Mouse (Mus musculus) limb, embryonic 14.5 days (tissue): ENCODE measurements at regions not wholly inside any gene's neighbourhood (a gene's known extent, or its start where the extent isn't known, plus 50 kb on each side); places are given as distances from the start of the nearest gene placed in this dataset.

ENCODE experiments used
- ATAC-seq: fragments of 200-750 bp; cut with Nextera tagmentation; 2 replicates; pipeline ENCODE4 v1.8.0; 2017; ENCODE audit warnings: low read depth, moderate number of reproducible peaks, moderate TSS enrichment; ENCODE audit not compliant: low FRiP score
- DNase-seq: peaks from one replicate; pipeline ENCODE4 v3.0.0-alpha.2; 2015; ENCODE audit warnings: low spot score
- H3K27ac ChIP-seq: fragments of 300-500 bp; sonication (generic); replicated peaks from 2 replicates; pipeline ENCODE4 v1.5.1; 2014; ENCODE audit warnings: low read depth, mild to moderate bottlenecking, low read length, moderate library complexity, mixed read lengths
- H3K27me3 ChIP-seq: fragments of 300-500 bp; sonication (generic); 2 replicates; pipeline ENCODE4 v1.6.1; 2014; ENCODE audit warnings: low read length, mixed read lengths; ENCODE audit not compliant: control insufficient read depth, insufficient read depth
- H3K36me3 ChIP-seq: fragments of 300-500 bp; sonication (generic); 2 replicates; pipeline ENCODE4 v1.6.1; 2014; ENCODE audit warnings: mild to moderate bottlenecking, low read length, moderate library complexity, mixed read lengths; ENCODE audit not compliant: control insufficient read depth, insufficient read depth
- H3K4me1 ChIP-seq: fragments of 300-500 bp; sonication (generic); 2 replicates; pipeline ENCODE4 v1.6.1; 2014; ENCODE audit warnings: antibody characterized with exemption, low read length, mixed read lengths; ENCODE audit not compliant: control insufficient read depth, insufficient read depth
- H3K4me2 ChIP-seq: fragments of 300-500 bp; sonication (generic); replicated peaks from 2 replicates; pipeline ENCODE4 v1.6.1; 2014; ENCODE audit warnings: low read depth, mild to moderate bottlenecking, low read length, moderate library complexity; ENCODE audit not compliant: severe bottlenecking
- H3K4me3 ChIP-seq: fragments of 300-500 bp; sonication (generic); replicated peaks from 2 replicates; pipeline ENCODE4 v1.5.1; 2014; ENCODE audit warnings: low read length
- H3K9ac ChIP-seq: fragments of 300-500 bp; sonication (generic); 2 replicates; pipeline ENCODE4 v1.6.1; 2014; ENCODE audit warnings: mild to moderate bottlenecking, low read depth, low read length, moderate library complexity; ENCODE audit not compliant: severe bottlenecking
- H3K9me3 ChIP-seq: fragments of 300-500 bp; sonication (generic); 2 replicates; pipeline ENCODE4 v1.6.1; 2016; ENCODE audit warnings: low read length; ENCODE audit not compliant: control insufficient read depth
- POLR2A ChIP-seq: fragments of 200-500 bp; IDR thresholded peaks from 2 replicates; pipeline ENCODE4 v1.8.0; 2012; ENCODE audit warnings: inconsistent platforms, mild to moderate bottlenecking, moderate library complexity, borderline replicate concordance; ENCODE audit not compliant: insufficient read depth, insufficient read length; ENCODE audit errors: extremely low read depth
- WGBS: fragments of 180-500 bp; shearing (Covaris S2); extraction: QIAGEN DNeasy Blood & Tissue Kit; methylation state at CpG from one replicate; pipeline ENCODE4 v1.1.7; 2014; 5-methylcytosine and 5-hydroxymethylcytosine counted together

DNA sequence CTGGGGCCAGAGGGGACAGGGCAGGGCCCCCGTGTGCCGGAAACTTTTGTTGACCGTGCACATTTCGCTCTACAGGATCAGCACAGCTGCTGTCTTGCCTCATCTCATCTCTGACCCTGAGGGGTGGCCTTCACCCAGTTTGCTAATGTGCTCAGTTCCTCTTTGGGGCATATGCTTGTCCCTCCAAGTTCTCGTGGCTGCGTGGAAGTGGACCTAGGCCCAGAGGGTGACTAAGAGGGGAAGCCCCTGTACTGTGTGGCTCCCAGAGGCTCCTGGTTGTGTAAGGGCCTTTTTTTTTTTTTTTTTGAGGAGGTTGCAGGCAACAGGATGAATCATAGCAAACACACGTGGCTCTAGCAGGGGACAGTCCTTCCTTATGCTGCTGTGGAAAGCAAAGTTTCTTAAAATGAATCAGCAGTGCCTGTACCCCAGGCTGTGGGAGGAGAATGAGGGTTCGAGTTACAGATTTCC, 288.2 kb downstream of the 4933412E24Rik start:
- Histone ChIP-seq H3K36me3 (no peaks in the 10 kb centered on the region), H3K27ac (0 out of 2 replicates have a peak overlapping the region, but pooled peaks have one; percentile 26), H3K4me2 (no peak overlapping the region), H3K4me3 (no peak overlapping the region), H3K9ac (no peak overlapping the region), H3K4me1 (no peaks in the 10 kb centered on the region), H3K9me3 (no peaks in the 10 kb centered on the region), H3K27me3 (no peaks in the 10 kb centered on the region)
- no peak for TF ChIP-seq POLR2A
- DNase-seq = no peak
- no peak for ATAC-seq
- 76% methylated on average over 8 of the region's 8 CpGs for WGBS

GRCm38 (mm10) chr15:59725881-59726280, 290.5 kb downstream of the 4933412E24Rik start:
- no peaks in the 10 kb centered on the region for H3K27me3 ChIP-seq
- no peaks in the 10 kb centered on the region for H3K4me1 ChIP-seq
- H3K4me2 ChIP-seq = no peak overlapping the region
- TF ChIP-seq POLR2A = no peak
- DNase-seq (no peak), ATAC-seq (no peak)
- H3K27ac ChIP-seq = no peak overlapping the region
- 84% methylated on average over 4 of the region's 4 CpGs for WGBS
- H3K9me3 ChIP-seq = no peaks in the 10 kb centered on the region
- H3K36me3 ChIP-seq = no peaks in the 10 kb centered on the region
- H3K9ac ChIP-seq = no peak overlapping the region
- H3K4me3 ChIP-seq = no peak overlapping the region

DNA sequence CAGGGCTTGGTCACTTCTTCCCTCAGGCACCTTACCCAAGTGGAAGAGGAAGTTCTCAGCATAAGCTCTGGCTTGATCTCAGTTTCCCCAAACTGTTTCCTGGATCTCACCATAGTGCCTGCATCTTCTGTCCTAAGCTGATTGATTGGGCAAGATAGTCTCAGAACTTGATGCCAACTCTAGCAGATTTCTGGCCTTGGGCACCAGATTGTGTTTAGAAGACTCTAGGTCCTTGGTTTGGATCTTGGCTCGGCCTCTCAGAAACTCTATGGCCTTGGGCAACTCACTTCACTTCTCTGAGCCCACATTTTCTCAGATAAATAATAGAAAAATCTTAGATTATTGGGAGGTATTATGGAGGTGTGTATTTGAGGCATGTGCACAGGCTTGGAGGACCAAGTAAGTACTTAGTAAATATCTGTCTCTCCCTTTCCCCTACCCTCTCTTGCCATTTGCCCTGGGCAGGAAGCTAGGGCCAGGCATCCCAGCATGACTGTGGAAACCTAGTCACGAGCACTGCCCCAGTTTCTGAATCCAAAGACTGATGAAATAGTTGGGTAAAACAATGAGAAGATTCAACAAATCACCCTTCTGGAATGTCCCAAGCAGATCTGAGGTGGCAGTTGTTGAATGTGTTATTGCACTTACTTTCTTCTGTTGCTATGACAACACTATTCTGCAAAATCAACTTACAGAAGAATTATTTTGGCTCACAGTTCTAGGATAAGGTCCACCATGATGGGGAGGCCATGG, 293.6 kb downstream of the 4933412E24Rik start:
- no peak overlapping the region for H3K9ac ChIP-seq
- DNase-seq = no peak
- no peak overlapping the region for H3K27ac ChIP-seq
- no peaks in the 10 kb centered on the region for H3K9me3 ChIP-seq
- ATAC-seq = no peak
- H3K36me3 ChIP-seq = no peaks in the 10 kb centered on the region
- H3K4me2 ChIP-seq = no peak overlapping the region
- H3K4me1 ChIP-seq = no peaks in the 10 kb centered on the region
- H3K4me3 ChIP-seq = no peak overlapping the region
- WGBS = 93% methylated on average over 2 of the region's 2 CpGs
- H3K27me3 ChIP-seq = no peaks in the 10 kb centered on the region
- no peak for TF ChIP-seq POLR2A

DNA sequence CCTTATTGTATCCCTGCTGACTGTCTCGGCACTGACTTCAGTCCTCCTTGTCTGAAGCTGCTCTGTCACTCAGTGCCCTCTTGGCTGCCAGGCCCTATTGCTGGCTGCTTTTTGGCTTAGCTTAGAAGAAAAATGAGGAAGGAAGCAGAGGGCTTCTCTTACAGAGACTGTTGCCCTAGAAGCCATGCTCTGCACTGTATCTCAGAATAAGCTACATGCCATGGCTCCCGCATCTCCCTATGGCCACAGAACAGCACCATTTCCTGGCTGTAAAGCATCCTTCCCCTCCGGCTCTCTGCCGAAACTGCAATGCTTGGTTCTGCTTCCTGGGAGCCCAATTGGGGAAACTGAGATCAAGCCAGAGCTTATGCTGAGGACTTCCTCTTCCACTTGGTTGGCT, 295.0 kb downstream of the 4933412E24Rik start:
- no peaks in the 10 kb centered on the region for H3K9me3 ChIP-seq
- H3K9ac ChIP-seq = no peak overlapping the region
- no peak overlapping the region for H3K27ac ChIP-seq
- no peaks in the 10 kb centered on the region for H3K36me3 ChIP-seq
- no peak overlapping the region for H3K4me2 ChIP-seq
- ATAC-seq = no peak
- no peak for TF ChIP-seq POLR2A
- no peak overlapping the region for H3K4me3 ChIP-seq
- DNase-seq = no peak
- no peaks in the 10 kb centered on the region for H3K4me1 ChIP-seq
- no peaks in the 10 kb centered on the region for H3K27me3 ChIP-seq
- WGBS = 89% methylated on average over 4 of the region's 4 CpGs

DNA sequence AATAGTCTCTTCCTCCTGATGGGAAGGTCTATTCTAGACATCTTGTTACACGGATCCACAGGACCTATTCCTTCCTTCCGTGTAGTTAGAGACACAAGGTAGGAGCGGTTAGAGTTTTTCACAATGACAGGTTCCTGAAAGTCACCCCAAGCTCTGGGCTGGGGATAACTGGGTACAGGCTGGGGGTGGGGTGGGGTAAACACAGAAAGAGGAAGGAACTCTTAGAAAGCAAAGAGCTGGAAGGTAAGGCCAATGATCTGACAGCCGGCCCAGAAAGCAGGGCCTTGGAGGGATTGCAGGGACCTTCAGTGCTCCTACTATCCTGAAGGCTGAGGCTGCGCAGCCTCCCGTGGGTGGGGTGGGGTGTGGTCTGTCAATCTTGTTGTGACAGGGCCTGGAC, 295.4 kb downstream of the 4933412E24Rik start:
- no peak for TF ChIP-seq POLR2A
- WGBS = 81% methylated on average over 6 of the region's 6 CpGs
- no peaks in the 10 kb centered on the region for H3K27me3 ChIP-seq

More for the DNA sequence above, 295.4 kb downstream of the 4933412E24Rik start:
- no peaks in the 10 kb centered on the region for H3K36me3 ChIP-seq
- H3K4me1 ChIP-seq = no peaks in the 10 kb centered on the region
- H3K4me3 ChIP-seq = no peak overlapping the region
- H3K4me2 ChIP-seq = no peak overlapping the region
- ATAC-seq = no peak
- no peaks in the 10 kb centered on the region for H3K9me3 ChIP-seq
- DNase-seq = no peak
- no peak overlapping the region for H3K9ac ChIP-seq
- H3K27ac ChIP-seq = no peak overlapping the region
